Mouse (Mus musculus): ENCODE results near the gene Sec16b.

Gene Sec16b

GRCm38 (mm10) chr1:157559986-157560385, 53.5 kb downstream of the Sec16b start:
- DNase-seq (ENCODE audit: low spot score): no peak

- DNase-seq (ENCODE audit: low spot score): no peak
Observed at GRCm38 (mm10) chr1:157560654-157561386, 54.3 kb downstream of the Sec16b start.

- DNase-seq (ENCODE audit: low spot score): no peak
Observed at GRCm38 (mm10) chr1:157567819-157568218, 61.3 kb downstream of the Sec16b start.

DNA sequence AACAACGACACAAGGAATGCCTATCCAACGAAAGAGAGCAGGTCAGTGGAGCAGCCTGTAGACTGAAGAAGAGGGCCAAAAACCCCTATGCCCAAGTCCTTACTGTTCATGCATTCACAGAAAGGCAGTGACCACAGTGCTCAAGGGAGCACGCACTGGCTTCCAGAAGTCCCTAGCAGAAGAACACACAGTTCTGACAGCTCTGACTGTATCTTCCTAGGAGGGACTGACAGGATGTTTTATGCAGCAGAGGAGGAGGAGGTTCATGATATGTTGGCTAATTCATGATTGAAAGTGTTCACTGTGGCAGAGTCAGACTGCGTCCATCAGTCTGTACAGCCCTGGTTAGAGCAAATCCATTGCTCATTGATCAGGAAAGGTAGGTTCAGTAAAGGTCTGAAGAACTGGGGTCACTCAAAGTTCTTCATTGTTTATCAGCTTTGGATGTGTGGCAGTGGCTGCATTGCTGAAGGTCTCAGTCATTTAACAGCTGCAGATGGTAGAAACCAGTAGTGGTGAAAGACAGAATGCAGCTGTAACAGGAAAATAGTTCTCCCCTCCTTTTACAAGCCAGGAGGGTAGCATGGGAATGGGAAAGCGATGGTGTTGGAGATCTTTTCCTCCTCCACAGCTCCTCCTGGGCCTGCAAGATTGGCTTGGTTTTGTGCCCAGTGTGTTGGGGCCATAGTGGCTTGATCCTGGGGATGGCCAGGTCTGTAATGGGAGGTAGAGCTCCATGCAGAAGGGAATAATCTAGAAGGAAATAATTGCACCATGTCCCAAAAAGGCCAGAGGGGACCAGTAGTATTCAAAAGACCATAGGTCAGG, 62.9 kb downstream of the Sec16b start:
- no peak for DNase-seq (ENCODE audit: low spot score)

- DNase-seq (ENCODE audit: low spot score): no peak
Observed at GRCm38 (mm10) chr1:157575316-157575715, 68.8 kb downstream of the Sec16b start.

- no peak for DNase-seq (ENCODE audit: low spot score)
Observed at GRCm38 (mm10) chr1:157578336-157578735, 71.8 kb downstream of the Sec16b start.

- no peak for DNase-seq (ENCODE audit: low spot score)
Observed at GRCm38 (mm10) chr1:157586556-157586955, 80.0 kb downstream of the Sec16b start.

GRCm38 (mm10) chr1:157592039-157592438, 85.5 kb downstream of the Sec16b start:
- DNase-seq (ENCODE audit: low spot score): no peak

DNA sequence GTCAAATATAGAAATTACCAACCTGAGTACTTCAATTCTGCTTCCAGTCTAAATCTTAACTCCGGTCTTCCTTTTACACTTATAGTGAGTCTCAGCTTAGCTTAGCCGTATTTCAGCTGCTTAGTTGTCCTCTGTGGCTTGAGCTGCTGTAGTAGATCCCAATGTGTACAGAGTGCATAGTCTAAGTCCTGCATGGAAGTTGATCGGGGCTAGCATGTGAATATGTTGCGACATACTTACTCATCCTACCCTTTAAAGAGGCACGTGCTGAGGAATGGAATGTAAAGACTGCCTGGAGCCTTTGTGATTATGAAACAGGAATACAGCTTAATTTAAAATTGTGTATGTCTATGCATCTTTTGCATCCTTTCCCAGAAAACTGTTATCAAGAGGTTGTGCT, 88.0 kb downstream of the Sec16b start:
- no peak for DNase-seq (ENCODE audit: low spot score)

DNA sequence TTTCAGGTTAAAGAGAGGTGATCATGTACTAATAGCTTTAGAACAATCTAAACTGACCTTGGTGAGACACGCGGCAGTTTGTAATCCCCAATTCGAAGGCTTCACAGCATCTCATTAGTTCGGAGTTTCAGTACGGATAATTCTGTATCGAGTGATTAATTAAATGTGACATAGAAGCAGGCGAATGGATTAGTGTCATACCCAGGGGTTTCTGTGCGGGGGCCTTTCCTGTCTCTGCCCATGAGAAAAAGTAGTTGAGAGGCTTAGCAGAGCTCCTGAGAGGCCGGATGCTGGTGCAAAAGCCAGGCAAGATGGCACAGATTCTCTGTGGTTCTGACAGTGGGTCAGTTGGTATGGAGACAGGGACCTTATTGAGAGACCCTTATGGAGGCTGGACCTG, 88.6 kb downstream of the Sec16b start:
- DNase-seq (ENCODE audit: low spot score): no peak

- DNase-seq (ENCODE audit: low spot score): no peak
Observed at GRCm38 (mm10) chr1:157604513-157604912, 98.0 kb downstream of the Sec16b start.

Measured in spleen, adult 12 weeks (tissue).